Mouse (Mus musculus) left cerebral cortex, postnatal 4 days (tissue): ENCODE measurements at regions not wholly inside any gene's neighbourhood (a gene's known extent, or its start where the extent isn't known, plus 50 kb on each side); places are given as distances from the start of the nearest gene placed in this dataset.

Experiments
- DNase-seq: peaks from one replicate; pipeline ENCODE4 v3.0.0-alpha.2; 2022
- intact Hi-C: fragments of 180-260 bp; cut with DNase I; formaldehyde crosslinking; loops from one replicate; pipeline ENCODE4 v1.15.1; 2025

DNA sequence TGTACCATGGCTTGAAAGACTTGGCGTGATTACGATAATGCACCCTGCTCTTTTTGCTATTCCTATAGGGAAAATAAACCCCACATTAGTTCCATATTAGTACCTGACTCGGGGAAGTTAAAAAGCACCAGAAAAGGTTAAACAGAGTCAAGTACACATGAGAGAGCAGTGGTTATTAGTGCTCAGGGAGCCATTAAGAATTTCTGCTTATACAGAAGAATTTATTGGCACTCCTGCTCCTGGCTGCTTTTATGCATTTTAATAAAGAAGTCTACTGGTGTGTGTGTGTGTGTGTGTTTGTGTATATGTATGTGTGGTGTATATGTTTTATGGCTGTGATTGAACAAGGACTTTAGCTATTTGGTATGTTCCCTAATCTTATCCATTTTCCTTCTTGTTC is 111.5 kb upstream of the Psmd7 start:
- DNase-seq: no peak
- intact Hi-C loops: no loop called here

DNA sequence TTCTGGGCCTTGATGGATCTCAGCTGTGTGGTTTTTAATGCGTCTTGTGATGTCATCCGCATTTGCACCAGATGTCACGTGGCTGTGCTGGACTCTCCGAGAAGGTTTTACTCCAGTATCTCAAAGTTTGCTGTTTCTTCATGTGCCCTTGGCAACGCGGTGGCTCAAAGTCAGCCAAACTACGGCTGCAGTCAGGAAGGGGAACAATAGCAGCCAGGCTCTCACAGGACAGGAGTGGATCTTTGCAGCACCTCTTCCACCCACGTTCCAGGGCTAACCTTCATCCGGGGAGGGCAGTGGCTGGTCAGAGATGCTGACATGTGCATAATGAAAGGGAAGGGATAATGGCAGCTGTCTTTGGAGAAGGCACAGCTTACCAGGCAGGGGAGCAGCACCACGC is 127.6 kb upstream of the Psmd7 start:
- intact Hi-C loops: no loop called here
- no peak for DNase-seq

DNA sequence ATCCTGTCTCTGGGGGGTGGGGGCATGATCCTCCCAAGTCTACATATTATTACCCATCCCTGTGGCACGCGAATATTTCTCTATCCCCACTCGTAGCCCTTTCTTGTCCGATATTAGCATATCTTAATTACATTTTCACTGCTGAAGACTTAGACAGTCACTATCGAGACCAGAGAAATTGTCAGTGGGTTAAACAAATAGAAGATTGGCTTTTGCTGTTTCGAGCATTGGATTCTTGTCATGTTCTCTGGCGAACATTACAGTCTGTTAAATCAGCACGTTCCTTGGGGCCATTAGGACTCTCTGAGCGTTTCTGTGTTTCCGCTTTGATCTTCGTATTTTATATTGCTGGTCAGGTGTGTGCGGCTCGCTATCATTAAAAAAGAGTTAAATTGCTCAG is 129.6 kb upstream of the Psmd7 start:
- DNase-seq: no peak
- intact Hi-C loops: no loop called here

DNA sequence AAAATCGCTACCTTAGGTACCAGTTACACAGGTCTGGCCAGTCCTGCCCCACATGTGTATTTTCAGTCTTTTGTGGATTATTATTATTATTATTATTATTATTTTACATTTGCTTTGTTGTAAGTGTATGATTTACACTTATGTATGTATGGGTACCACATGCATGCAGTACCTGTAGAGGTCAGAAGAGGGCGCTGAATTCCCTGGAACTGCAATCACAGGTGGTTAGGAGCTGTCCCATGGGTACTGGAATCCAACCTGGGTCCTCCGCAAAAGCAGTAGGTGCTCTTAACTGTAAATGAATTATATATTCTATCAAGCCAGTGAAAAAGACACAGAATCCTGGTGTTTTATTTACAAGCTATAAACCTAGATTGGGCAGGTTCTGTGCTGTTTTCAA is 131.4 kb upstream of the Psmd7 start:
- DNase-seq: no peak

DNA sequence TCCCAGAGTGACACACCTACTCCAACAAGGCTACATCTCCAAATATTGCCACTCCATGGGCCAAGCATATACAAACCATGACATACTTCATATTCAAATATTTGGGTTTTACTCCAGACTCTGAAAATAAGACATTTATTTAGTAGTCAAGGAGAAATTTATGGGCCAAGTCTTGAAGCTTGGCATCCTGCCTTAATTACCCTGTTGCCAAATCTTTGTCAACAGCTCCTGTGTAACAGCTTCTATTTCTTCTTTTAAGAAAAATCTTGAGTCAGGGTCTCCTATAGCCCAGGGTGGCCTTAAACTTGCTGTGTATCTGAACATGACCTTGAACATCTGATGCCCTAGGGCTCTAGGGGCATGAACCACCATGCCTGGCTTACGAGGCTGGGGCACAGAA is 138.5 kb upstream of the Psmd7 start:
- intact Hi-C loops: no loop called here
- DNase-seq: no peak

More for the DNA sequence above, 131.4 kb upstream of the Psmd7 start:
- intact Hi-C loops: no loop called here

DNA sequence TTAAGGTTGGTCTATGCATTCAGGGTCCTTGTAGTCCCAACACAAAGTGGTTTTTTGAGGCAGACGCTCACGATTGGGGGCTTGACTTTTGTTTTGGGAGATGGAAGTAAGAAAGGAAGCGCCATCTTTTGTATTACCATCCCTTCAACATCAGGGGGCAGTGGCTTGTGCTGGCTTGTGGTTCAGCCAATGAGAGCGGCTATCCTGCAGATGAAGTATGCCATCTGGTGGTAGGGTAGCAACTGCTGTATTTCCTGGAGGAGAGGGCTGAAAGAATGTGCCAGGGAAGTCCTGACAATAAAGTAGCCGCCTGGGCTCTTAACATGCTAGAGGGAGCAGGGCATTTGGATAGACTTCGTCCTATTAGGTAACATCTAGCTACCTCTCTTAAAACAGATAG is 139.0 kb upstream of the Psmd7 start:
- intact Hi-C loops: no loop called here

DNA sequence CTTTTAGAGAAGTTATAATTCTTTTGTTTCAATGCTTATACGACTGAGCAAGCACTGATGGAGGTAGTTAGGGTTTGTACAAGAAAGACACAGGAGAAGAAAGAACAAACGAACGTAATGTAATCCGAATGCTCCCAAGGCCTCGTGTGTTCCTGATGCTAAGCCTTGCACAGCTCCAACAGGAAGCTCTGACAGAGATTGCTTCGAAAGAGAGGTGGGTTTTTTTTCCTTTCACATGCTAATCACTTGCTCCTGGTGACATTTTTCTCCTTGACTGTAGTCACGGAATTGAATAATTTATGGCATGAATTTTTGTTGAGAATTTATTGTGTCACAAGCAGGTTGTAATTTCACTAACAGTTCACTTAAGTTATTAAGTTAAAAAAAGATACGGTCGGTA is 150.8 kb upstream of the Psmd7 start:
- DNase-seq: no peak
- intact Hi-C loops: no loop called here

More for the DNA sequence above, 139.0 kb upstream of the Psmd7 start:
- no peak for DNase-seq

DNA sequence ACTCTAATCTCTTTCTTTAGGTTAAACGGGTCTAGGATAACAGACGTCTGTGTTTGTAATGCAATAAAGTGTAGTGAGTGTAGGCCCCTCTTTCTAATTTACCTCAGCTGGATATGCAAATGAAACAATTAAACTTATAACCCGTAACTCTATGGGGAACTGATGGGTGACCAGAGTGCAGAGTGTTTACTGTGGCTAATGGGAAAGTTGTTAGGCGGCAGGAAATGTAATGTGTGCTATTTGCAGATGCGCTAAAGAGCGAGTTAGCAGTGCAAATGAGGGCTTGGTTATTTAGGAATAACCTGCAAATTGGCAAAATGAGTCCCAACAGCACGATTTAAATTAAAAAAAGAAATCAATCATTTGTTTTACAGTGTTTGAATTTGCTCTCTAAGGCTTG is 168.8 kb upstream of the Psmd7 start:
- DNase-seq: no peak
- intact Hi-C loops: no loop called here

DNA sequence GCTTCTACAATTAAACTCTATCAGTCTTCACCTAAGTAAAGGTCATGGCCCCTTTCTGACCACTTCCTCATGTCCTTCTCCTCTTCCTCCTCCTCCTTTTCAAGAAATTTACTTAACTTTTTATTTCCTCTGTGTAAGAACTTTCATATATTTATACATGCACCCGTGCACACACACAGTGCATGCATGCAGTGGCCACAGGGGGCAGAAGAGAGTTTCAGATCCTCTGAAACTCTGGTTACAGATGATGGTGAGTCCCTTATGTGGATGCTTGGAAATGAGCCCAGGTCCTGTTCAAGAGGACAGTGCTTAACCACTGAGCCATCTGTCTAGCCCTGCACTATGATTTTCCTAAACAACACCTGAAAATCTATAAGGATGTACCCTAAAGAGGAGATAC is 170.4 kb upstream of the Psmd7 start:
- intact Hi-C loops: no loop called here
- no peak for DNase-seq

DNA sequence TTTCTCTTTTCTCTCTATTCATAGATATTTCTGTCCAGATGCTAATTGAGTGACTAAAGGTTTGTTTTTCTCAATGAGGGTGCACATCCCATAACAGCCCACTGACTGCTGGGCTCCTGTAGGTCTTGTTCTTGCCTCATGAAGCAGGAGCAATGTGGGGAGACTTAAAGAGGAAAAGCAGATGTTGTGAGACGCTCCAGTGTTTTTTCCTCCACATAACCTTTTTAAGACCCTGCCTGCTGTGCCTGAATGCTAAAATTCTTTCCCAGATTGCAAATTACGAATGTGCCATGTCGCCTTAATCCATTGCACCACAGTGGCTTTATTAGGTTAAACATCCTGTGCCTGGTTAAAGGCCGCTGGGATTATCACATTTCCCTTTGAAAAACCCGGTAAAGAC is 165.5 kb upstream of the Zfhx3 start:
- no peak for DNase-seq
- intact Hi-C loops: no loop called here

DNA sequence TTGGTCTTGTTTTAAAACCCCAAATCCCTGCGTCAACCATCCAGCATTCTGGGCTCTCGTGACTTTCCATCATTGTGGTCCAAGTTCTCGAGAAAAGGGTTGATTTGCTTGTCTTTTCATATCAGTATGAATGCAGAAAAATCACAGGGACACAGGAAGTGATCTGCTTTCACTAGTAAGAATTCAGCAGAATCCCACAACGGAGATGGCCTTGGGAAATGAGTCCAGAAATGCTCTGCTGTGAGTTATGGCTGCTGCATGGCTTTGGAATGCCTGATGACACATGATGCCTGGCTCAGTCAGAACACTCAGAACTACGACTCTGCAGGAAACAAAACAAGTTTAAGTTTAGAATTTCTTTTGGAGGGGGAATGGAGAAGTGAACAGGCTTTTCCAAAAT is 156.7 kb upstream of the Zfhx3 start:
- intact Hi-C loops: no loop called here
- DNase-seq: no peak

DNA sequence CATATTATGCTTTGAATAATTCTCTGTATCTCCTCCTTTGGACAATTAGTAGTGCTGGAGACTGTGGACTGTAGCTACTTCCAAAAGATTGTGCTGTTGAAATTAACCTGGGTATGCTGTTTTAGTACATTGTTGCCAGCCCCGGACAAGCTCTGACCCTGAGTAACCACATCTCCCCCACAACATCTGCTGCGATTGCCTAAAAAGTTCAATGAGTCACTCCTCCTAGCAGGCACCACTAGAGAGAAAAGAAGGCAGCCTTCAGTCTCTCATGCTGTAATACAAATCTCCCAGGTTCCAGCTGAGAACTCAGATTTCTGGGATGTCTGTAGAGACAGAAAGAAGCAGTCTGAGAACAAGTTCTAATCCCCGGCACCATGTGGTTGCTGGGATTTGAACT is 150.2 kb upstream of the Zfhx3 start:
- intact Hi-C loops: no loop called here
- no peak for DNase-seq

DNA sequence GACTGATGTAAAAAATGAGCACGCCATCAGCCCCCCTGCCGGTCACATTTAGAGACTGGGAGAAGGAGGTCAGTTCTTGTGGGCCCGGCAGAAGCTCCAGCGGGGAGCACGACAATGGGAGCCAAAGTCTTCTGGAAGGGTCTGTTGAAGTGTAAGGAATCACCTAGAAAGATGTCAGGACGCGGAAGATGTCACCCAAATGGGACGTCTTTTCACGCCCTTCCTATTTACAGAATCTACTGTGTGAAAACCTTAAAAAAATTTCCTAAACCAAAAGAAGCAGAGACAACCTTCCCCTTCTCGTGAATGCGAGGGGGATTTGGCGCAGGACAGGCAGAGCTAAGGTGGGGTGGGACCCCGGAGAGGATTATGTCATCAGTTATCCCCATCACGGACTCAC is 127.5 kb upstream of the Zfhx3 start:
- DNase-seq: no peak
- intact Hi-C loops: loop anchor here (5.0 to 10.0 kb wide), 3 partner anchors 132 to 280 kb away; no protein-coding TSS in a partner anchor

DNA sequence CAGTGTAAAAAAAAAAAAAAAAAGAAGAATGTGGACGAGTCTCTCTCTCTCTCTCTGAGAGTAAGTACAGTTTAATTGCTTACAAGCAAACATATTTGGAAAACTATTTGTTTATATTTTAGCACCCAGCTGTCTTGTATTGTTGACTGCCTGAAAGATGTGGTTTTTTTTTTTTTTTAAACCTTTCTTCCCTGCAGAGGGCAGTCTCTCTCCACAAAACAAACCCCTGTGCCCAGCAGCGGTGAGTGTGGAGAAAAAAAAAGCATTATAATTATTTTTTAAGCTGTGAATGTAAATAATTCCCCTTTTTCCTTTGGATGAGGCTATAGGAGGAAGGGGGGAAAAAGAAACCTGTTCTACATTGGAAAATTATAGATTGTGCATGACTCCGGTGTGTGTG is 126.7 kb upstream of the Zfhx3 start:
- no peak for DNase-seq
- intact Hi-C loops: loop anchor here (5.0 to 10.0 kb wide), 3 partner anchors 132 to 279 kb away; no protein-coding TSS in a partner anchor

DNA sequence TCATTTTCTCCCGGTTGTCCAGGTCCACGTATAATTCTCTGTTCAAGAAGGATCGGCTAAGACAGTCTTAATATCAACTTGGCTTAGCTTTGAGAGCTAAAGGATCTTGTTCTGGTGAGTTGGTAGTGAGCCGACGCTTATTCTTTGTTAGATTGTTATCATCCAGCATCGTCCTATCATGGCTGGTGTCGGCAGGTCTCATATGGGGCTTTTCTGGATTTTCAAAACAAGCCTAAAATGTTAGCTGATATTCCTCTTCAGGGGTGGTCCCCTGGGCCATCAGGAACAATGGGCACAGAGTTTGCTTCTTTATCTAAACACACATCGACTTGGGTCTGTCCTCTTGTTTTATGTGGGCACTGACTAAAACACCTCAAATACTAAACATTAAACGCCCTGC is 124.6 kb upstream of the Zfhx3 start:
- DNase-seq: no peak
- intact Hi-C loops: loop anchor here (5.0 to 10.0 kb wide), 3 partner anchors 130 to 277 kb away; no protein-coding TSS in a partner anchor

DNA sequence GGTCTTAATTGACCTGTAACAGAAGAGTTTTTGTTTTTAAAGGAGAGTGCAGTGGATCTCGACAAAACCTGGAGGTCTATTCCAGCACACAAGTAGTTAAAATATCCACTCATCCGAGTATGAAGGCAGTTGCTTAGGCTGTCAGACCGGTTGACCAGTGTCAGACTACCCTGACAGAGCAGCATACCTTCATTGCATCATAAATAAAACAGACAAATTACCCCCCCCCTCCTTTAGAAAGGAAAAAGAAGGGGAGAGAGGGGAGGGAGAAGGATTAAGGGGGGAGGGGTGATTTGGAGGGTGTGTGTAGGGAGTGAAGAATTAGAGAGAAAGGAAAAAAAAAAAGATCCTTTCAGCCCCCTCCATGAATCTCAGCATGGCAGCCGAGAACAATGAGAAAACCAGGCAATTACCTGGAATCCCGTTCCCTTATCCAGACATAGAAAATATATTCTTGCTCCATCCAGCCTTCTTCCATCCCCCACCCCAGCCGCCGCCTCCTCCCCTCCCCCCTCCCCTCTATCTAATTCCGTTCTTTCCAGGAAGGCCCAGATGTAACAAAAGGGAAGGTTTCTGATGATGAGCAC is 122.2 kb upstream of the Zfhx3 start:
- no peak for DNase-seq
- intact Hi-C loops: loop anchor here (10.0 kb wide), 1 partner anchor 1365 kb away; no protein-coding TSS in a partner anchor

DNA sequence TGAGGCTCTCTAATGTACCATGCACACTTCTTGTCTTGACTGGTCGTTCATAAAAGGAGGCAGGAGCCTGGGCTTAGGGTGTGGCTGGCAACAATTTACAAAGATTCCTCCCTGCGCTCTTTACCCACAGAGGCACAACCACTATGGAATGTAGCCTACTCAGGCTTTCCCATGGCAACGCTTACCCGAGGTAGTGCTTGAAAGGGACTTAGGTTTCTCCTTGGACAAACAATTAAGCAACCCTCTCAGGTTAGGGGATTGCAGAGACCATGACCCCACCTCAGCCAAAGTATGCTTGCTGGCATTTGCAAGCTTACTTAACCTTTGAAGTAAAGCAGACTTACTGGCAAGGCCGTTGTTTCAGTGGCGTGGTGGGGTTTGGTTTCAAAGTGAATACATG is 120.9 kb upstream of the Zfhx3 start:
- DNase-seq: no peak
- intact Hi-C loops: loop anchor here (10.0 kb wide), 1 partner anchor 1363 kb away; no protein-coding TSS in a partner anchor

DNA sequence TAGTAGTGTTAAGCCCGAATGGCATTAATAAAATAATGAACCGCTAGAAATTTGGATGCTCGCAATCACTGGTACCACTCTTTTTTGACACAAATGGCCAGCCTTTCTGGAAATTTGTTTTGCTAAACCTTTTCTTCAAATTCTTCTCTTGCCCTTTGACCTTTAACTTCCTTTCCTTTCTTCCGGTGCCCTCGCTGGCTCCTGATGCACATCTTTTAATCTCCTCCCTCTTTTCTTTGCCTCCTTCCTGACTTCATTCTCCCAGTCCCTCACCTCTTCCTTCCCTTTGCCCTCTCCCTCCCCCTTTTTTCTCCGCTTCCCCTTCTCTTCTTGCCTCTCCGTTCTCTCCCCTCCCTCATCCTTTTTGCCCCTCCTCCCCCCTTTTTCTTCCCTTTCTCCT is 118.3 kb upstream of the Zfhx3 start:
- intact Hi-C loops: loop anchor here (10.0 kb wide), 1 partner anchor 1361 kb away; no protein-coding TSS in a partner anchor
- DNase-seq: no peak

DNA sequence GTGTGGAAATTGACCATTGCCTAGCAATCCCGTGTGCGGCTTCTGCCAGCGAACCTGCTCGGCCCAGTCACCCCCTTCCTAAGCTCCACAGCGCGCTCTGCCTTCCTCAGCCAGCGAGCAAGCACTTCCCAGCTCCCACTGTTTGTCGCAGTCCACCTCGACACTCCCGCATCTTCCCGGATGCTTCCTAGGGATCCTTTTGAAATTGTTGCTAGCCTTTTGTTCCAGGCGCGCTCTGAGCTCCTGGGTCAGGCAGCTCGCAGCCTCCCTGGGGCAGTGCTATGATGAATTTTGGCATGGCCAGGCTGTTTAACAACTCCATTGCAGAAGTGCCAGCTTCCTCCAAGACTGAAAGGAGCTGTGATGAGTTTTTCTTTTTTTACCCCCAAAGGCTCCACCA is 117.8 kb upstream of the Zfhx3 start:
- intact Hi-C loops: loop anchor here (10.0 kb wide), 1 partner anchor 1360 kb away; no protein-coding TSS in a partner anchor
- peak; percentile 19 for DNase-seq

DNA sequence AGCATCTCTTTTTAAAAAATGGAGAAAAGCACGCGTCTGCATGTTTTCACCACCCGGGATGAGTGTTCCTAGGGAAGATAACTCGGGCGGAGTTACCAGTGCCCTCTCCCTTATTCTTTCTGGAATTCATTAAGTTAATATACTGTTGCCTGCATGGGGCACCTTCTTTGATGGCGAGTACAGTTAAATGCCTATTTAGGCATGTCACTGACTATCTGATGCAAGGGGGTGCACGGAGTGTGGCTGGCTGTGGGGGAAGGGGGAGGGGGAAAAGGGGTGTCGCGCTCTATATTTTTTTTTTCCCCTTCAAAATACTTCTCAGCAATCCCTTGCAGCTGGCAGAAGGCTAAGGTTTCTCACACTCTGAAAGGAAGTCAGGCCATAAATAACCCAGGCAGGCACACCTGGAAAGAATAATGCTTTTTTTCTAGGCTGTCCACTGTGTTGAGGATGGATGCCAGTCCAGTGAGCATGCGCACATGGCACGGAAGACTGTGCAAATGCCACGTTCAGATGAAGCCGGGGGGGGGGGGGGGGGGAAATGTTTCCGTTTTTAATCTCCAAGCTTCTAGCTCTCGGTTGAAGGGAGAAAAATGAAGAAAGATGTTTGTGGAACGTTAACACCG is 114.8 kb upstream of the Zfhx3 start:
- DNase-seq: no peak
- intact Hi-C loops: loop anchor here (10.0 kb wide), 1 partner anchor 1357 kb away; no protein-coding TSS in a partner anchor

DNA sequence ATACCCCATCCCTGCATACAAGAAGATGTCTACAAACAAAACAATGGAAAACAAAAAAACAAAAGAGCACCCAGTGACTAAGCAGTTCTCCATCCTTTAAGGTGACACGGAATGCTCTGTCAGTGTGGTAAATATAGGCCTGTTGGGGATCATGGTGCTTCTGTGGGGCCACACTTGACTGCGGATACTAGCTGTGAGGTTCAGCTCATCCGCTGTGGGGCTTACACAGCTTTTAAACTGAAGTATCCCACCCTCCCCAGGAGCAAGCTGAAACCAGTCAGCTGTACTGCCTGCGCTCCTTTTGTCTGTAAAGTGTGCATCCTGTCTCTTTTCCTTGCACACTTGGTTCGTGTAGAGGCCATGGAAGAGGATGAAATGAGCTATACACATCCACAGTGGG is 113.9 kb upstream of the Zfhx3 start:
- intact Hi-C loops: loop anchor here (10.0 kb wide), 1 partner anchor 1356 kb away; no protein-coding TSS in a partner anchor
- no peak for DNase-seq

DNA sequence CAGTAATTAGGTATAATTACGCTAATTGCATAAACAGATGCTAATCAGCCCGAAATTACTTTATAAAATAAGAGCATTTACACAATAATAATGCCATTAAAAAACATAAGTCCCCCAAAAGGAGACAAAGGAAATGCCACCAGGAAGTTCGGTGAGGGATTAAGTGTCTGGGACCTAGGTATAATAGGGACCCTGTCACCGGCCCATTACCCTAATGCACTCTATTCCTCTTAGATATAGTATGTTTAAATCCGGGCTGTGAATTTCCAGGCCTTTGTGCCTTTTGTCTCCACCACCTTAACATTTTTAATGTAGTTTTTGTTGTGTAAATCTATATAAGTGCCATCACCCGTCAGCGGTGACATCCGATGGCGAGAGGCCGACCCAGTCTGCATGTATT is 109.0 kb upstream of the Zfhx3 start:
- intact Hi-C loops: no loop called here
- no peak for DNase-seq
